Mouse (Mus musculus): ENCODE data around the gene Tbxa2r.

Tbxa2r gene

DNA sequence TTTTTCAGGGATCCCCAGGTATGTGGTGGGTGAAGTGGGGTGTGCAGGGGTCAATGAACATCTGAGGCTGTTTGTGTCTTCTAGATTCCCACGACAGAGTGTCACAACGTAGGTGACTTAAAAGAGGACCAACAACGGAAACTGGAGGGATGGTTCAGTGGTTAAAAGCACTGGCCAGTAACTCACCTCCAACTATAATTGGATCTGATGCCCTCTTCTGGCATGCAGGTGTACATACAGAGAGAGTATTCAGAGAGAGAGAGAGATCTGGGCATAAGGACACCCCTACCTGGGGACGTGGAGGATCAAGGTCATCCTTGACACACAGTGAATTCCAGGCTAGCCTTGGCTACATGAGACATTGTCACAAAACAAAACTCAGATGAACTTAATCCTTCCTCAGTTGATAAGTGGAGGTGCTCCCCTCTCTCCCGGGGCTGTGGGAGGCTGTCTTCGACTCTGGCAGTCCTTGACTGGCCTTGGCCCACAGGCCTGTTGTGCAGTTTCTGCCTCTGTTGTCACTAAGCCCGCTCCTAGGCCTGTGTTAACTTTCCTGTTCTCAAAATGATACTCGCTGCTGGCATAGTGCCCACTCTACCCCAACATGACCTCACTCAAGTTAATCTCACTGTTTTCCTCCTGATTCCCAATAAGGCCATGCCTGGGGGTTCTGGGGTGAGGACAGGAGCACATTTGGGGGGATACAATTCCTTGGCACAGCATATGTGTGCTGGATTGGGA is 16.1 kb downstream of the Tbxa2r start:
- DNase-seq (ENCODE audit: low spot score in 2 of 2): peak in 1 of 2 experiments; percentile 55

GRCm38 (mm10) chr10:81345162-81345534 is 16.6 kb downstream of the Tbxa2r start:
- no peak for DNase-seq (ENCODE audit: low spot score in 2 of 2)

- peak; percentile 69 to 71 for DNase-seq (ENCODE audit: low spot score in 2 of 2)
Observed at GRCm38 (mm10) chr10:81346453-81347067, 18.0 kb downstream of the Tbxa2r start.

GRCm38 (mm10) chr10:81349146-81349545 is 20.6 kb downstream of the Tbxa2r start:
- DNase-seq (ENCODE audit: low spot score in 2 of 2): peak in 1 of 2 experiments; percentile 64

DNA sequence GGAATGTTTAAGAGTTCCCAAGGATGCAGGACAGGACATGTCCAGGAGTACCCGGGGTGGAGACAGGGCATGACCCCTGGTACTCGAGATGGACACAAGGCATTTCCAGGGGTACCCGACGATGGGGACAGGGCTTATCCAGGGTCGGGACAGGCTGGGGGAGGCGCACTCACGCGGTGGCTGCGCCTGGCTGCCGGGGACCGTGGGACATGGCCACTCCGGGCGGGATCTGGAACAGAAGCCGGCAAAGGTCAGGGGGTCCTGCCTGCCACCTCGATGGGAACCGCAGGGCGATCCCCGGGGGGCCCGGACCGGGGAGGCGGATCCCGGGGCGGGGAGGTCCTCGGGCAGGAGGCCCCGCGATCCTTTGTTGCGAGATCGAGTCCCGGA is 21.4 kb downstream of the Tbxa2r start:
- no peak for DNase-seq (ENCODE audit: low spot score in 2 of 2)

- peak; percentile 99 for DNase-seq (ENCODE audit: low spot score in 2 of 2)
Observed at GRCm38 (mm10) chr10:81350351-81351063, 22.0 kb downstream of the Tbxa2r start, which contains the start of gene Hmg20b. Hmg20b (minus strand) TSS chr10:81350480.

DNA sequence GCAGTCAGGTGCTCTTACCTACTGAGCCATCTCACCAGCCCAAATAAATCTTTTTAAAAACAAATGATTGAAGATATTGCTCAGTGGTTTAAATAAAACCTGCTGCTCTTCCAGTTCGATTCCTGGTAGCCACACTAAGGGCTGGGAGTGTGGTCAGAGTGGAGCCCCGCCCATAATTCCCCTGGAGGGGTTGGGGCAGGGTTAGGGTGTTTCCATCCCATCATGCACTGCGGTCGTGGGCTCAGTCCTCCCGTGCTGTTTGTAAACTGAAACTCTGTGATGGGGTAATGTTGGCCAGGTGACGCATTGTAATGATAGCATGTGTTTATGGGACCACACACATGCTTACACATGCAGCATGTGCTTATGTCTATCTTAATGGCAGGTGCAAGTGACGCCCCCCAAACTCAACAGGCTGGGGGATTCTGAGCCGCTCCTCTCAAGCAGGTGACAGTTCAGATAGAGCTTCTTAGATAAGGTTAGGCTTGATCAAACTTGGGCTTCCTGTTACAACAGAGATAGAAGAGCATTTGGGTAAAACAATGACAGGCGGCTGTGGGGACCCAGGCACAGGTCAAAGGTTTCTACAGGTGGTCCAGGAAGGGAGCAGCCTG is 23.3 kb downstream of the Tbxa2r start:
- DNase-seq (ENCODE audit: low spot score in 2 of 2): peak; percentile 57 to 74

- no peak for DNase-seq (ENCODE audit: low spot score in 2 of 2)
Observed at GRCm38 (mm10) chr10:81354738-81355477, 26.4 kb downstream of the Tbxa2r start.

DNA sequence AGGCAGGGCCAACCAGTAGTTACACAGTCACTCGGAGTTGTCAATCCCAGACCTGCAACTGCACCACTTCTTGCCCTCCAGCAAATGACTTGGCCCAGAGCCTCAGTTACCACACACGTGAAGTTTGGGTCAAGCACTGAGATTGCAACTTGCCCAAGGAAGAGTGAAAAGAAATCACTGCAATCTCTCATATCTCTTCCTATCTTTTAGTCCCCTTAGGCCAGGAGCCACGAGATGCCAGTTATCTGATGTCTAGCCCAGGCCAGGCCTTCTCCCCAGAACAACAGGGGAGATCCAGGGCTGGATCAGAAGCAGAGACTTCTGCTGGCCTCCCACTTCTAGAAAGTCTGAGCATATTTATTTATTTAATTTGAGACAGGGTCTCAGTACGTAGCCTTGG is 27.0 kb downstream of the Tbxa2r start:
- no peak for DNase-seq (ENCODE audit: low spot score in 2 of 2)

GRCm38 (mm10) chr10:81356352-81356990 is 27.9 kb downstream of the Tbxa2r start:
- DNase-seq (ENCODE audit: low spot score in 2 of 2): peak; percentile 68 to 73

DNA sequence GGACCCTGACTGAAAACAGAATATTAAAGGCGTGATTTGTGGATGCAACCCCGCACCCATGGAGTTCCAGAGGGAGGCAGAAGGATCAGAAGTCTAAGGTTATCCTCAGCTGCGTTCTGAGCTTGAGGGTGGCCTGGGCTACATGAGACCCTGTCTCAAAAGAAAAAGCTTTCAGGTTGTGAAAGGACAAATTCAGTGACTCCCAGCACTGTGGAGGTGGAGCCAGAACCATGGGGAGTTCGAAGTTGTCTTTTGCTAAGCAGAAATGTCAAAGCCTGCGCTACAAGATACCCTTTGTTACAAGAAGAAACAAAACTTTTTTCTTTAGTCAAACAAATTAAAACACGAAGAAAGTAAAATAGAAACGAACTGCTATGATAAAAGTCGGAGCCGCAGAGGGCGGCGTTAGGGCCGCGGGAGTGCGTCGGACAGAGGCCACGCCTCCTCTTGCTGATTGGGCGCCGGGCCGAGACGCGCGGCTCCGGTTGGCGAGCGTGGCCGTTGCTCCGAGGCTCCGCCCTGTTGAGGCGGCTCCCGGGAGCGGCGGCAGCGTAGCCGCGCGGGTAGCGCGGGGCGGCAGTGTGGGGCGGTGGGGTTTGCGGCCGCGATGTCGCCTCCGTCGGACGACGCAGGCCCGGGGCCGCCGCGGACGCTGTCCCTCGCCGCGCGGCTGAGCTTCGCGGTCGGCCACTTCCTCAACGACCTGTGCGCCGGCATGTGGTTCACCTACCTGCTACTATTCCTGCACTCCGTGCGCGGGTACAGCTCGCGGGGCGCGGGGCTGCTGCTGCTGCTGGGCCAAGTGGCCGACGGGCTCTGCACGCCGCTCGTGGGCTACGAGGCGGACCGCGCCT is 28.7 kb downstream of the Tbxa2r start, which contains the start of gene Mfsd12:
Gene Mfsd12, plus strand, starts transcription at position 501 of the 854 bp plus-strand sequence.
- peak; percentile 91 to 92 for DNase-seq (ENCODE audit: low spot score in 2 of 2)

- DNase-seq (ENCODE audit: low spot score in 2 of 2): no peak
Observed at GRCm38 (mm10) chr10:81358209-81358608, 29.7 kb downstream of the Tbxa2r start.

GRCm38 (mm10) chr10:81358841-81359240 is 30.3 kb downstream of the Tbxa2r start:
- DNase-seq (ENCODE audit: low spot score in 2 of 2): no peak

DNA sequence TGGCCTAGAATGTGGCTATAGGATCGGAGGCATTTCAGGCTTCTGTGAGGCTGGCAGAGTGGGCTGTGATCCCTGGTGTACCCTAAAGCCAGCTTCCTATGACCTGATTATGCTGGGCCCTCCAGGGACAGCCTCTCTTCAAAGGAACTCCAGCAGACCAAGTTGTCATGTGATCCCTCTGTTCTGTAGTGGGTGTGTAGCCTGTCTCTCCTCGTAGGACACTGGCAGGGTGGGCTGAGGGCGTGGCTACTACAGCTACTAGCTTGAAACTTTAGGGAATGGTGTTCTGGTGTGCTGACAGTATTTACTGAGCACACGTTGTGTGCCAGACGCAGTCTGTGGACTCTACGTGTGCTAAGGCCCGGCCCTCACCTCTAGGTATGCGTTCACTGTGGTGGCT is 32.2 kb downstream of the Tbxa2r start:
- no peak for DNase-seq (ENCODE audit: low spot score in 2 of 2)

DNA sequence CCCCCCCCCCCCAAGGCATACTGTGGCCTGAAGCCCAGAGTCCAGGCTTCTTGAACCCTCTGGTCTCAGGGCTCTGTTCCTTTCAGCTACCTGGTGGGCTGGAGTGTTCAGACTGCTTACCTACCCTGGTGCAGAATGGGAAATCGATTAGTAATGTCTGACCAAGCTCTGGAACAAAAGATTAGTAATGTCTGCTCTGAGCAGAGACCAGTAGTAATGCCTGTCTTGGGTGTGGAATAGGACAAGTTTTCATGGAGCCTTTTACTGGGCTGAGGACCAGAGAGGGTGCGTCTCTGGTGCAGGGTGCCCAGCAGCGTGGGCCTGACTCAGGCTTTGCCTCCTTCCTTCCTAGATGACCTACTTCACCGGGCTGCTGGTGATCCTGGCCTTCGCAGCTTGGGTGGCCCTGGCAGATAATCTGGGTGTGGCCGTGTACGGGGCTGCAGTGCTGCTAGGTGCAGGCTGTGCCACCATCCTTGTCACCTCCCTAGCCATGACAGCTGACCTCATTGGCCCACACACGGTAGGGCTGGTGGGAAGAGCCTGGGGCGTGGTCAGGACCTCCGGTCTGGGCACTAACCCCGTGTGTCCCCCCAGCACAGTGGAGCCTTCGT is 33.9 kb downstream of the Tbxa2r start:
- DNase-seq (ENCODE audit: low spot score in 2 of 2): peak; percentile 56 to 77

DNA sequence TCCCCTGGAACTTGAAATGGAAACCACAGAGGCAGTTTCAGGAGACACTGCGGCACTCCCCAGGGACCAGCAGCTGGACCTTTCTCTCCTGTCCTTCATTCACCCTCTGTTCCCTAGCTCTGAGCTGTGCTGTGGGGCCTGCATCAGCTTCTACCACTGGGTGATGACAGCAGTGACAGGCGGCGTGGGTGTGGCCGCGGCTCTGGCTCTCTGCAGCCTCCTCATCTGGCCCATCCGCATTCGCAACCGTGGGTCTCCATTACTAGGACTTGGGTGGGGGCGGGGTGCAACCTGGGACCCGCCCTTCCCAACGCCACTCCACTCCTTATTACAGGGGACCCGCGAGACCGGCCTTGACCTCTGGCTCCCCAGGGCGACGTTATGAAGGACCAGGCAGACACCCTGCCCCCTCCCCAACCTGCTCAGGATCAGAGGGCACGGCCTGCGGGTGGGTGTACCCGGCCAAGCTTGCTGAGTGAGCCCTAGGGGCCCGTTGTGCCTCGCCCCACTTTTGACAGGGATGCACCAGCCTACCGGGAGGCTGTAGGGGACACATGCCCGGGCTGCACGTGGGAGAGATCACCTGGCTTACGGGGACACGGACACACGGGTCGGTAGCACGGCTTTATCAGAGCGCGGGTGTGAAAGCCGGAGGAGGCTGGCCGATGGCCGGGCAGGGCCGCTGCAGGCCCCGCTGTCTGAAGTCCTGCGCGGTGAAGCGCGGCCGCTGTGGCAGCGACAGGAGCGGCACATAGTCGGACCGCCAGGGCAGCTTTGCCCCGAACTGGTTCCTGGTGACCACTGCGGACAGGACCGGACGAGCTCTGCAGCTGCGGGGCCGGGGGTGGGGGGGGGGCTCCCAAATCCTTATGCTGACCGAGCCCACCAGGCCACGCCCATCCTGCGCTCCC is 35.2 kb downstream of the Tbxa2r start:
- no peak for DNase-seq (ENCODE audit: low spot score in 2 of 2)

DNA sequence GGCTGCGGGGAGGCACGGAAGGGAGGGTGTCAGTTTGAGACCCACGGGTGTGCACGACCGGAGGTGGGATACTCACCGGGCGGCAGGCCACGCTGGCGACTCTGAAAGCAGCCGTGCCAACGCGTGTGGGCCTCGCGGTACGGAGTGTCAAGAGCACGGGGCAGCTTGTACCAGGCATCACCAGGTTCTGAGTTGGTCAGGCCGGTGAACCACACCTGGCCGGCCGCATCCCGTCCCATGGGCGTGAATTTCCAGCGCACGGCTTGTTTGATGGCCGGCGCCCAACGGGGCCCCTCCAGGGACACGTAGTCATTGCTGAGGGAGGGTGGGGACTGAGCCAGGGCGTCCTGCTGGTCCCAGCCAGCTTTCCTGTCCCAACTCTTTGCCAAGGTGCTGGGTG is 36.1 kb downstream of the Tbxa2r start:
- no peak for DNase-seq (ENCODE audit: low spot score in 2 of 2)

GRCm38 (mm10) chr10:81365073-81365472 is 36.5 kb downstream of the Tbxa2r start:
- DNase-seq (ENCODE audit: low spot score in 2 of 2): no peak

Data from spleen, postnatal 36 days (tissue).